Mouse (Mus musculus): ENCODE results near the gene Ppp2r5d. TPM values are rescaled to one million over a fixed set of nuclear protein-coding genes. Genes with fewer than 3 reads are reported as not detected.

Gene Ppp2r5d
- polyA plus RNA-seq, 1 experiment from 2014 or later, result 144 TPM

DNA sequence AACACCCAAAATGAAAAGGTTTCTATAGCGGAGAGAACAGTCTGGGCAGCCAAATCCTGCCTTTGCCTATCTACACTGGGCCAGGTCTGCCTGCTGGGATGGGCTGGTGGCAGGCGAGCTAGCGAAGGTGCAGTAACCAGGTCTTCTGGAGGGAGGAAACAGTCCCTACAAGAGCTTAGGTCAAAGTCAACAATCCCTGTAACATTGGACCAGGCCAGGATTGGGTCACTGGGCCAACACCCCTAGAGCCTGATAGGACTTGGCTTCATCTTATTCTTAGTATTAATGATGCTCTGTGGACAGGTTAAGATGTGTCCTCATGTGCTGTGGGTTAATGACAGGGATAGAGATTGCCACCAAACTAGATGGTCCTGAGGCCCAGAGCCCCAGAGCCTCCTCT lies 29.1 kb upstream of the Ppp2r5d start:
- WGBS, result 95% methylated on average over 3 of the region's 3 CpGs
- Histone ChIP-seq H3K4me3 (no peak overlapping the region), H3K4me1 (peaks cover 1% of the 10 kb centered on the region; the same call in 1 of the 2 replicates), H3K27ac (no peak overlapping the region), H3K9me3 (no peaks in the 10 kb centered on the region), H3K27me3 (ENCODE audit: poor library complexity, severe bottlenecking) (peaks cover 13% of the 10 kb centered on the region), H3K36me3 (replicated peaks) (peaks cover 47% of the 10 kb centered on the region)
- no peak for DNase-seq (ENCODE audit: extremely low spot score, low spot score)

DNA sequence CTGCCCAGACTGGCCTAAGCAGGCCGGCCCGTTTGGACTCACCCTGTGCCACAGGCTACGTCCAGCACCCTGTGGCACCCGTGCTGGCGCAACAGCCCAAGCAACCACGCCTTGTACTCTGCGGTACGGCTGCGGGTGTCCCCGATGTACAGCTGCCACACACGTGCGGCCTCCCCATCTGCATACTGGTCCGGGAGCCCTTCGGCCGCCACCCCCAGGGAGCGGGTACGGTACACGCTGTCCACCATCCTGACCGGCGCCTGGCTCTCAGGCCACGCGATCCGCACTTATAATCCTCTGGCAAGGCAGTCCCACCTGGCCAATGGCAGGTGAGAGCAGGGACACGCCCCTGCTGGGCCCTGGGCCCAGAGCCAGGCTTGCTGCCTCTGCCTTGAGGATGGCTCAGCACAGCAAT lies 24.0 kb upstream of the Ppp2r5d start, which contains the start of gene Gnmt:
Gene Gnmt, minus strand, starts transcription at position 265 of the 415 bp plus-strand sequence.
- H3K27ac ChIP-seq, result no peak within 1 kb of the TSS
- no peak for DNase-seq (ENCODE audit: extremely low spot score, low spot score)
- H3K4me3 ChIP-seq, result peak within 1 kb of the TSS; percentile 3
- peaks cover 26% of the 10 kb centered on the region for H3K27me3 ChIP-seq (ENCODE audit: poor library complexity, severe bottlenecking)
- peaks cover 11% of the 10 kb centered on the region for H3K4me1 ChIP-seq
- 16% methylated on average over 24 of the region's 24 CpGs for WGBS
- no peaks in the 10 kb centered on the region for H3K9me3 ChIP-seq
- peaks cover 27% of the 10 kb centered on the region for H3K36me3 ChIP-seq (replicated peaks)

DNA sequence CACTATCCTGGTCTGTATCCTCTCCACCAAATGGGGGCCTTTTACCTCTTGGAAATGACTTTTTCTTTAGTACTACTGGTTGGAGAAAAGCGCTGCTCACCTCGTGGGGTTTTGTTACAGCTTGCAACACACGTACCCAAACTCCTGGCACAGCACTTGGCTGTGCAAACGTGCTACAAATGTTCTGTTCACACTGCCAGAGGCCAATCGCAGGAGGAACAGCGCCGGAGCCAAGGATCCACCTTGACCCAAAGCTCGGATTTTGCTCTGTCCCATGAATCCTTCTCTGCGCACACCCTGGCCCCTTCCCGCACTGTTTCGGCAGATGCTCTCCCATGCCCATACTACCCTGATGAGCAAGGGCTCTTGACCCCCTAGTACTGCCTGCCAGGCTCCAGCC lies 23.6 kb upstream of the Ppp2r5d start:
- Histone ChIP-seq H3K36me3 (replicated peaks) (peaks cover 31% of the 10 kb centered on the region), H3K4me3 (peak overlapping the region; percentile 3), H3K9me3 (no peaks in the 10 kb centered on the region), H3K27ac (no peak overlapping the region), H3K4me1 (peaks cover 11% of the 10 kb centered on the region), H3K27me3 (ENCODE audit: poor library complexity, severe bottlenecking) (peaks cover 26% of the 10 kb centered on the region)
- WGBS, result 48% methylated on average over 11 of the region's 11 CpGs
- no peak for DNase-seq (ENCODE audit: extremely low spot score, low spot score)

DNA sequence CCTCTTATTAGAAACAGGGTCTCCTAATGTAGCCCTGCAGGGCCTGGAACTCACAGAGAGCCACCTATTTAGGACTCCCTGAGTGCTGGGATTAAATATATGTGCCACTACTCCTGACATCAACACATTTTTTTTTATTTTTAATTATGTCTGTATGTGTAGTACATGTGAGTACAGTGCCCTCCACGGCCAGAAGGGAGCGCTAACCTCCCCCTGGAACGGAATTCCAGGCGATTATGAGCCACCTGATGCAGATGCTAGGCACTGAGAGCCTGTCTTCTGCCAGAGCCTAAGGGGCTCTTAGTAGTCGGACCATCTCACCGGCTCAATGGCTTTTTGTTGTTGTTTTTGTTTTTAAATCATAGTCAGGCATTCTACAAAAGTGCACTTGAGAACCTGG lies 23.1 kb upstream of the Ppp2r5d start:
- WGBS, result 38% methylated on average over 6 of the region's 6 CpGs
- no peak overlapping the region for H3K4me3 ChIP-seq
- H3K36me3 ChIP-seq (replicated peaks), result peaks cover 35% of the 10 kb centered on the region
- DNase-seq (ENCODE audit: extremely low spot score, low spot score), result no peak
- no peak overlapping the region for H3K27ac ChIP-seq
- peaks cover 11% of the 10 kb centered on the region for H3K4me1 ChIP-seq
- peaks cover 26% of the 10 kb centered on the region for H3K27me3 ChIP-seq (ENCODE audit: poor library complexity, severe bottlenecking)
- no peaks in the 10 kb centered on the region for H3K9me3 ChIP-seq

DNA sequence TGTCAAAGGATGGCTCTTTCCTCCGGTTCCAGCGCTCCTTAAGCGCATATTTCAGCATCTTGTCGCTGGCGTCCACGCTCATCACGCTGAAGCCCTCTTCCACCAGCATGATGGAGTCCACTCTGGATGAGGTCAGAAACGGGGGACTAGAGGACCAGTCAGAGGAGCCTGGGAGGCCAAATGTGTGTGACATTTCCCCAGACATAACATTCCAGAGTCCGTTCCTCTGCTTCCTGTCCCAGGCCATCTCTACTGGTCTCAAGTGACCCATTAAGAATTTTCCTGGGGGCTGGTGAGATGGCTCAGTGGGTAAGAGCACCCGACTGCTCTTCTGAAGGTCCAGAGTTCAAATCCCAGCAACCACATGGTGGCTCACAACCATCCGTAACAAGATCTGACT lies 22.4 kb upstream of the Ppp2r5d start:
- Histone ChIP-seq H3K4me1 (peaks cover 11% of the 10 kb centered on the region), H3K36me3 (replicated peaks) (peaks cover 41% of the 10 kb centered on the region), H3K4me3 (no peak overlapping the region), H3K9me3 (no peaks in the 10 kb centered on the region), H3K27ac (no peak overlapping the region), H3K27me3 (ENCODE audit: poor library complexity, severe bottlenecking) (peaks cover 26% of the 10 kb centered on the region)
- WGBS, result 97% methylated on average over 11 of the region's 11 CpGs
- DNase-seq (ENCODE audit: extremely low spot score, low spot score), result no peak

DNA sequence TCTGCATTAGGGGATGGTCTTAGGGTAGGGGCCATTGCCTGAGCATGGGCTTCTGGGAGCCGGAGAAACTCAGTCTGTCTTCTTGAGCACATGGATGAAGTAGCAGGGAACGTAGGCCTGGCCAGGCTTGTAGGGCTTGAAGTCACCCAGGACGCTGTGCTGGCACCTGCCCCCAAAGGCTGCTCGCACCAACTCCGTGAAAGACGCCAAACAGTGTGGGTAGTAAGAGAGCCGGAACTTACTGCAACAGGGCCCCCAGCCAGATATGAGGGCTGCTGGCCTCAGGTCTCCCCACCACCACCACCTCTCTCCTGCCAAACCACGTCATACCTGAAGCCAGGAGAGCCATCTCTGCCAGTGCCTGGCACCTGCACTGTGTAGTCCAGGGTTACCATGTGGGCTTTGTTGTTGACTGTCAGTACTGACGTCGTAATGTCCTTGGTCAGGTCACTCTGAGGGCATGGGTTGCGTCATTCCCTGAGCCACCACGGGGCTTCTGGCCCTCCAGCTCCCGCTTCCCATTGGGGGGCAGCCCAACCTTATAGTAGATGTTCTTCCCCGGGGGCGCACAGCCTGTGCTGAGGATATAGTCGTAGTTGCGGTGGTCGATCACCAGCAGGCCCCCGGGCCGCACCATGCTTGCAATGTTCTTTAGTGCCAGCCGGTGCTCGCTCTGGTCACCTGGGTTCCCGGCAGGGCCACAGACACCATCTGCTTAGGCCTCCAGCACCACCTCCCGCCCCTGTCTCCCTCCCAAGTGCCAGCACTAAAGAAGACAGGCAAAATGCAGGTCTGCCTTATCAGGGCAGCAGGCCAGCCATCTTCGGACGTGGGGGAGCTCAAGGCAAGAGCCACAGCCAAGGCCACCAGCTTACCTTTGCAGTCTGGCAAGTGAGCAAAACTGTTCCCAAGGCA lies 21.1 kb upstream of the Ppp2r5d start:
- no peak for DNase-seq (ENCODE audit: extremely low spot score, low spot score)

DNA sequence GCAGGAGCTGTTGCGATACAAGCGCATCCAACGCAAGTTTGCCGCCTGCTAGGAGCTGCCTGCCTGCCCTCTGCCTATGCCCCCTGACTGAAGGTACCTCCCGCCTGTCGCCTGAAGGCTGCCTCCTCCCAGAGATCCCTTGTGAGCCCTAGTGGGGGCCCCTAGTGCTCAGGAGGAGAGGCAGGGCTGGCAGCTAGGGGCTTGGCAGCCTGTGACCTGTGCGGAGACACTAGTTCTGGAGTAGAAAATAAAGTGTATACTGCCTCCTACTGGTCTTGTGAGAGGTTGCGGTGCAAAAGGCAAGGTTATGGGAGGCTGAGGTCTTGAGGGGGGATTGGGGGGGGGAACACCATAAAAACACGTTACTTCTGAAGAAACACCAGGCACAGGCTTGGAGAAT lies 20.4 kb upstream of the Ppp2r5d start:
- 51% methylated on average over 9 of the region's 9 CpGs for WGBS
- H3K27ac ChIP-seq, result peak overlapping the region; percentile 48

More for the DNA sequence above, 21.1 kb upstream of the Ppp2r5d start:
- Histone ChIP-seq H3K4me1 (peaks cover 11% of the 10 kb centered on the region), H3K36me3 (replicated peaks) (peaks cover 54% of the 10 kb centered on the region), H3K27me3 (ENCODE audit: poor library complexity, severe bottlenecking) (peaks cover 26% of the 10 kb centered on the region), H3K9me3 (no peaks in the 10 kb centered on the region), H3K4me3 (no peak overlapping the region), H3K27ac (no peak overlapping the region)
- 95% methylated on average over 26 of the region's 26 CpGs for WGBS

DNA sequence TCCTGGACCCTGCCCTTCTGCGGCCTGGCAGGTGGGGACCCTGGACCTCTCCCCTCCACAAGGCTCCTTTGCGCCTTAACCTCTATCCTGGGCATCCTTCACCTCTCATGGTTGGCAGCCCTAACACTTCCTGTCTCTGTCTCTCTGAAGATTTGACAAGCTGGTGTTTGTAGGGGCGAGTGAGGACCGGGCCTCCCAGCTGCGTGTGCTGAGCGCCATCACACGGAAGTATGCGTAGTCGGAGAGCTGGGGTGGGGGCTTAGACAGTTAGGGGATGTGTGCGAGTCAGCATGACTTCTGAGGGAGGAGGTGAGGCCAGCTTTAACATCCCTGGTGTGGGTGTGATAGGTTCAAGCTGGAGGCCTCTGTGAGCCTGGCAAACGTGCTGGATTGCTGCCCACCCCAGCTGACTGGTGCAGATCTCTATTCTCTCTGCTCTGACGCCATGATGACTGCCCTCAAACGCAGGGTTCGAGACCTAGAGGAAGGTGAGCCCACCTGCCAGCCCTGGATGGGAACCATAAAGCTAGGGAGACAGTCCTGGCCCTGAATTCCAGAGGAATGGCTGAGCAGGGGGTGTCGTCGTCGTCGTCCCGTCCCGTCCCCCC lies 19.7 kb upstream of the Ppp2r5d start:
- peaks cover 11% of the 10 kb centered on the region for H3K4me1 ChIP-seq
- H3K27ac ChIP-seq, result peak overlapping the region; percentile 48; the same call in 1 of the 2 replicates
- DNase-seq (ENCODE audit: extremely low spot score, low spot score), result no peak
- 85% methylated on average over 20 of the region's 20 CpGs for WGBS
- H3K27me3 ChIP-seq (ENCODE audit: poor library complexity, severe bottlenecking), result peaks cover 19% of the 10 kb centered on the region
- H3K9me3 ChIP-seq, result no peaks in the 10 kb centered on the region
- H3K36me3 ChIP-seq (replicated peaks), result peaks cover 64% of the 10 kb centered on the region
- no peak overlapping the region for H3K4me3 ChIP-seq

More for the DNA sequence above, 20.4 kb upstream of the Ppp2r5d start:
- no peak overlapping the region; the same call in 1 of the 2 replicates for H3K4me3 ChIP-seq
- no peaks in the 10 kb centered on the region for H3K9me3 ChIP-seq
- peaks cover 11% of the 10 kb centered on the region for H3K4me1 ChIP-seq
- H3K27me3 ChIP-seq (ENCODE audit: poor library complexity, severe bottlenecking), result peaks cover 26% of the 10 kb centered on the region
- peaks cover 61% of the 10 kb centered on the region for H3K36me3 ChIP-seq (replicated peaks)
- peak; percentile 42 for DNase-seq (ENCODE audit: extremely low spot score, low spot score)

DNA sequence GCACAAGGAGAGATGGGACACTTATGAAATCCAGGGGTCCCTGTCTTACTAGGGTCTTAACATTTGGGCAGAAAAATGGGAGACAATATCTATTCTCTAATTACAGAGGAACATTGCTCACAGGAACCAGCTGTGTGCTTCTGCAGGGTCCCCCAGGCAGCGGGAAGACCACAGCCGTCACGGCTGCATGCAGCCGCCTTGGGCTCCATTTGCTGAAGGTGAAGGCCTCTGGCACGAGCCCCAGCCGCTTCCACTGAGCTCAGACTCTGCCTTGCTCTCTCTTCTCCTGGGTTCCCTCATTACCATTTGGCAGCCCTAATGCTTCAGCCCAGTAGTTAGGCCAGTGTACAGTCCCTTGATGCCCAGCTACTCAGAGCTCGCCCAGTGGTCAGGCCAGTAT lies 16.2 kb upstream of the Ppp2r5d start:
- DNase-seq (ENCODE audit: extremely low spot score, low spot score), result no peak
- Histone ChIP-seq H3K4me3 (no peak overlapping the region), H3K36me3 (replicated peaks) (peaks cover 73% of the 10 kb centered on the region), H3K4me1 (peaks cover 4% of the 10 kb centered on the region), H3K9me3 (no peaks in the 10 kb centered on the region), H3K27ac (no peak overlapping the region), H3K27me3 (ENCODE audit: poor library complexity, severe bottlenecking) (no peaks in the 10 kb centered on the region)
- WGBS, result 93% methylated on average over 7 of the region's 7 CpGs

DNA sequence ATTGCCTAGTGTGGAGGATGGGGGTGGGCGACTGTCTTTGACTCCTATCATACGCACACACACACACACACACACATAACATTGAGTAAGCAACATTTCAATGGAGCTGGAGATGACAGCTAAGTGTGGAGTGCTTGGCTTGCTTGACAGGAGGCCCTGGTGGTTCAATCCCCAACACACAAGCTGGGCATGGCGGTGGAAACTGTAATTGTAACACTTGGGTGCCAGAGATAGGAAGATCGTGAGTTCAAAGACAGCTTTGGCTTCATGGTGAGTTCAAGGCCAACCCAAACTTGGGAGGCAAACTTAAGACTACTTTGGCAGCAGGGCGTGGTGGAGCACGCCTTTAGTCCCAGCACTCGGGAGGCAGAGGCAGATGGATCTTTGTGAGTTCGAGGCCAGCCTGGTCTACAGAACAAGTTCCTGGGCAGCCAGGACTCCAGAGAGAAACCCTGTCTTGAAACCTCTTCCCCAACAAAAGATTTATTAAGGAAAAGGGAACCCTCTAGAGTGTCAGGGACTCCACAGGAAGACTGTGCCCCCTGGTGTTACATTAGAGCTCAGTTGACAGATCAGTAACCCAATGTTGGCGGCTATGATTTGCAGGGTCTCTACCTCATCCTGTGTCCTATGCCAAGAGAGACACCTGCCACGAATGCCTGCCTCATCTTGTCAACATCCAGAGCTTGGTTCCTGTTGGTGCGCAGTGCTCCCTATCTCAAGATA lies 10.0 kb upstream of the Ppp2r5d start:
- H3K4me3 ChIP-seq, result no peak overlapping the region
- peaks cover 26% of the 10 kb centered on the region for H3K4me1 ChIP-seq
- DNase-seq (ENCODE audit: extremely low spot score, low spot score), result no peak
- H3K27me3 ChIP-seq (ENCODE audit: poor library complexity, severe bottlenecking), result no peaks in the 10 kb centered on the region
- no peaks in the 10 kb centered on the region for H3K9me3 ChIP-seq
- peaks cover 47% of the 10 kb centered on the region for H3K36me3 ChIP-seq (replicated peaks)
- no peak overlapping the region for H3K27ac ChIP-seq
- 95% methylated on average over 11 of the region's 11 CpGs for whole genome bisulfite sequencing

DNA sequence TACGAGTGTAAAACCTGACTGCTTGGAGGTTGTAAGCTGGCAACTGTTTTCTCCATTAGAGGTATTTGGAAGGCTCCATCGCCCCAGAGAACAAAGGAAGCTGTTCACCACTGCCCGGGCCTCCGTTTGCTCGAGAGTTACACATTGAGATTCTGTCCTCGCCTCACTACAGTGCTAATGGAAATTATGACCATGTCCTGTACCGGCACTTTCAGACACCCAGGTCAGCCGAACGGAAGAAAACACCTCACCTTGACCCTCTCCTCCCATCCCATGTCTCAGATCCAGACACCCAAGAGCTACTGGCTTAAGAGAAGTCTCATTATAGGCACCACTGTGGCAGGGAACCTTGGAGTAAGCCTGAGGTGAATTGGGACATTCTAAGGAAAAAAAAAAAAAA lies 8.9 kb upstream of the Ppp2r5d start:
- Histone ChIP-seq H3K36me3 (replicated peaks) (peaks cover 47% of the 10 kb centered on the region), H3K27me3 (ENCODE audit: poor library complexity, severe bottlenecking) (no peaks in the 10 kb centered on the region), H3K4me3 (no peak overlapping the region), H3K9me3 (no peaks in the 10 kb centered on the region), H3K4me1 (peaks cover 26% of the 10 kb centered on the region), H3K27ac (no peak overlapping the region)
- DNase-seq (ENCODE audit: extremely low spot score, low spot score), result no peak
- 94% methylated on average over 9 of the region's 9 CpGs for WGBS

DNA sequence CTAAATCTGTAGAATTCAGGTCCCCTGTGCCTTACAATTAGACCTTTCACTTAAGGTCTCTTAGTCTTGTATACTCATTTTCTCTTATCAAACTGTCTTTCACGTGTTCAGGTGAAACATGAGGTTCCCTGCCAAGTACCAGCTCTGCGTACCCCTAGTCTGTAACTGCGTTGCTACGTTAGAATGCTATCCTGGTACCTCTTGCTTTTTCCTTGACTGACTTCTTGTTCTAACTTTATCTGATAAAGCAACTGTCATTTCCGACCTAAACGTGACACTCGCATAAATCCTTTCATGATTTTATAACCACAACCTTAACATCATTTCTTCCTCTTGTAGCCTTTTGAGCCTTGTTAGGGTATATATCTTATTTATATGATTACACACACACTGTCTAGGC lies 7.5 kb upstream of the Ppp2r5d start:
- DNase-seq (ENCODE audit: extremely low spot score, low spot score), result no peak
- H3K27me3 ChIP-seq (ENCODE audit: poor library complexity, severe bottlenecking), result no peaks in the 10 kb centered on the region
- no peak overlapping the region; the same call in 1 of the 2 replicates for H3K27ac ChIP-seq
- H3K36me3 ChIP-seq (replicated peaks), result peaks cover 45% of the 10 kb centered on the region
- H3K4me1 ChIP-seq, result peaks cover 26% of the 10 kb centered on the region
- no peaks in the 10 kb centered on the region for H3K9me3 ChIP-seq
- WGBS, result 83% methylated on average over 7 of the region's 7 CpGs
- peak overlapping the region; percentile 97 for H3K4me3 ChIP-seq

Measured in forebrain, embryonic 10.5 days (tissue).